15 mouse cellular contexts compared by ENCODE assay signal in genomic region chr17:23533591-23534490, GRCm38 (mm10). TPM values are rescaled to one million over a fixed set of nuclear protein-coding genes. Genes with fewer than 3 reads are reported as not detected.
DNase-seq lines count a peak whose midpoint lies in the region; ATAC-seq and TF ChIP-seq lines count a peak whose summit lies in the region.
"Not testable (repeated sequence)": the region's sequence is repeated elsewhere in the genome, so short reads cannot be mapped to it uniquely, and the experiment has no call there.
"Had no signal": no experiment of that assay in that cellular context is flagged by ENCODE, and none has a peak within 500 bp of the region (broad histone marks: within the 10 kb centered on the region; RNA-seq: fewer than 3 reads in every experiment).

No protein-coding gene starts in this region.

- H3K27me3 ChIP-seq in G1E (ENCODE audit: insufficient read depth, low read length); liver, postnatal 0 days (ENCODE audit: insufficient read depth, low read length): not testable (repeated sequence)
- peaks cover 18% of the 10 kb centered on the region for H3K27me3 ChIP-seq in heart, embryonic 16.5 days (ENCODE audit: control insufficient read depth, insufficient read depth, low read length)
- H3K27me3 ChIP-seq in limb, embryonic 13.5 days: peaks cover 33% of the 10 kb centered on the region

- not testable (repeated sequence) for TF ChIP-seq CTCF in G1E (IDR thresholded peaks at IDR 0.05; ENCODE audit: low read depth, low read length); gastrocnemius, adult 2 months (IDR thresholded peaks at IDR 0.05); liver, postnatal 0 days (IDR thresholded peaks at IDR 0.05; ENCODE audit: low read depth)

- 0 out of 2 replicates have a peak, but pooled peaks have one; percentile 22 for ATAC-seq in G1E (ENCODE audit: extremely low read depth, insufficient number of reproducible peaks, low FRiP score, poor library complexity, severe bottlenecking)
- not testable (repeated sequence) for ATAC-seq in heart, embryonic 16.5 days (replicated peaks; ENCODE audit: extremely low read depth, insufficient read depth, low FRiP score); limb, embryonic 13.5 days (ENCODE audit: low FRiP score, low read depth)
- ATAC-seq in liver, postnatal 0 days: peak; percentile 61
- peak; percentile 40 for ATAC-seq in monocyte, adult 5-6 weeks (replicated peaks; ENCODE audit: insufficient number of reproducible peaks, low FRiP score, low TSS enrichment, poor library complexity, severe bottlenecking)

- not testable (repeated sequence) for H3K9me3 ChIP-seq in G1E (replicated peaks); heart, embryonic 16.5 days (replicated peaks; ENCODE audit: control insufficient read depth, low read length); limb, embryonic 13.5 days; liver, postnatal 0 days (ENCODE audit: low read length)

- H3K4me2 ChIP-seq in heart, embryonic 16.5 days (ENCODE audit: low read depth, low read length): 0 out of 2 replicates have a peak overlapping the region, but pooled peaks have one; percentile 13
- H3K4me2 ChIP-seq in limb, embryonic 13.5 days (replicated peaks): 0 out of 2 replicates have a peak overlapping the region, but pooled peaks have one; percentile 14
- H3K4me2 ChIP-seq in liver, postnatal 0 days (ENCODE audit: low read depth, low read length): peak overlapping the region; percentile 57

- not testable (repeated sequence) for H3K4me3 ChIP-seq in G1E (ENCODE audit: low read depth, low read length); heart, embryonic 16.5 days (ENCODE audit: low read length); limb, embryonic 13.5 days
- 0 out of 2 replicates have a peak overlapping the region, but pooled peaks have one; percentile 4 for H3K4me3 ChIP-seq in gastrocnemius, adult 2 months
- H3K4me3 ChIP-seq in liver, postnatal 0 days (ENCODE audit: low read depth, low read length): 0 out of 2 replicates have a peak overlapping the region, but pooled peaks have one; percentile 8

- H3K4me1 ChIP-seq in G1E (ENCODE audit: insufficient read depth, low read depth, low read length); heart, embryonic 16.5 days (ENCODE audit: control insufficient read depth, insufficient read depth, low read length); limb, embryonic 13.5 days: not testable (repeated sequence)
- peaks cover 14% of the 10 kb centered on the region for H3K4me1 ChIP-seq in liver, postnatal 0 days (ENCODE audit: insufficient read depth)

- H3K9ac ChIP-seq in heart, embryonic 16.5 days (ENCODE audit: low read length); limb, embryonic 13.5 days; liver, postnatal 0 days (replicated peaks): not testable (repeated sequence)

- TF ChIP-seq EP300 in liver, postnatal 0 days (IDR thresholded peaks at IDR 0.05; ENCODE audit: low read depth): not testable (repeated sequence)

- not testable (repeated sequence) for H3K27ac ChIP-seq in gastrocnemius, adult 2 months; heart, embryonic 16.5 days (ENCODE audit: low read length); limb, embryonic 13.5 days; liver, postnatal 0 days (ENCODE audit: low read depth)

- not testable (repeated sequence) for H3K36me3 ChIP-seq in G1E (replicated peaks); heart, embryonic 16.5 days (ENCODE audit: control insufficient read depth, insufficient read depth); limb, embryonic 13.5 days; liver, postnatal 0 days (replicated peaks; ENCODE audit: insufficient read depth, low read length)

- 9% methylated on average over 10 of the region's 23 CpGs for WGBS in heart, embryonic 16.5 days
- WGBS in limb, embryonic 13.5 days: 10% methylated on average over 11 of the region's 23 CpGs
- 3% methylated on average over 9 of the region's 23 CpGs for WGBS in liver, postnatal 0 days (ENCODE audit: insufficient replicate concordance)

- intact Hi-C loops in gastrocnemius, adult 2 months (cut with DNase I): not testable (repeated sequence)

- DNase-seq in G1E (ENCODE audit: low spot score); gastrocnemius, adult 2 months; liver, postnatal 0 days: not testable (repeated sequence)
- DNase-seq in embryo, embryonic 10.5 days (ENCODE audit: low spot score): peak; percentile 48

RNA-seq across cellular contexts. Expression of gene Zfp213, which starts 30.2 kb away (rescaled TPM):
- 1.4 and 4.4 TPM in 2 replicates for total RNA-seq in G1E (2014; fragmentation: Nextera tagmentation)
- total RNA-seq in G1E (2017): 4.2 and 5.3 TPM in 2 replicates
- polyA plus RNA-seq in G1E (2012): 7.3 and 9.2 TPM in 2 replicates
- total RNA-seq in gastrocnemius, adult 2 months (2021): 1 to 10 TPM; 2.0 to 3.3 TPM
- 12.9 and 14.5 TPM in 2 replicates for polyA plus RNA-seq in heart, embryonic 16.5 days (2015; fragmentation: Nextera tagmentation; extraction: Ambion mirVana)
- 21.0 and 21.7 TPM in 2 replicates for polyA plus RNA-seq in limb, embryonic 13.5 days (2015; fragmentation: Nextera tagmentation; extraction: Ambion mirVana)
- 5.2 and 5.5 TPM in 2 replicates for polyA plus RNA-seq in liver, postnatal 0 days (2015; fragmentation: Nextera tagmentation; extraction: Ambion mirVana)
- total RNA-seq in monocyte, adult 5-6 weeks (2017): 4.2 to 6.2 TPM (median 5.4 TPM) in 3 replicates

RNA-seq across cellular contexts. Expression of gene Vmn2r117, which starts 54.3 kb away (rescaled TPM):
- total RNA-seq in G1E (2014; fragmentation: Nextera tagmentation) (not detected in 2 replicates), G1E (2017) (under 0.01 and 0.05 TPM in 2 replicates)
- polyA plus RNA-seq in G1E (2012): not detected in 2 replicates
- total RNA-seq in gastrocnemius, adult 2 months (2021): not detected
- not detected in 2 replicates for polyA plus RNA-seq in heart, embryonic 16.5 days (2015; fragmentation: Nextera tagmentation; extraction: Ambion mirVana)
- not detected in 2 replicates for polyA plus RNA-seq in limb, embryonic 13.5 days (2015; fragmentation: Nextera tagmentation; extraction: Ambion mirVana)
- not detected in 2 replicates for polyA plus RNA-seq in liver, postnatal 0 days (2015; fragmentation: Nextera tagmentation; extraction: Ambion mirVana)
- total RNA-seq in monocyte, adult 5-6 weeks (2017): not detected in 3 replicates
- total RNA-seq: adrenal gland, adult 8-10 months; forebrain, postnatal 0 days; gastrocnemius, postnatal 10 days; midbrain, postnatal 0 days had no signal
- polyA plus RNA-seq: forebrain, postnatal 0 days; hindbrain, embryonic 13.5 days; limb, embryonic 15.5 days; midbrain, postnatal 0 days; neural tube, embryonic 14.5 days; urinary bladder, adult 2 months had no signal
